Mouse (Mus musculus) monocyte, adult 5-6 weeks (primary cell): Measurements from ENCODE around the gene Traf3ip2. TPM values are rescaled to one million over a fixed set of nuclear protein-coding genes. Genes with fewer than 3 reads are reported as not detected.

ENCODE experiments used
- ATAC-seq: fragments of 153-309, 156-312 bp; replicated peaks from 2 replicates; pipeline ENCODE4 v1.8.0; 2017; ENCODE audit warnings: mild to moderate bottlenecking; ENCODE audit not compliant: low TSS enrichment, insufficient number of reproducible peaks, severe bottlenecking, poor library complexity, low FRiP score
- total RNA-seq: library from RNA; stranded (forward); fragments of 200-1000, 200-491, 200-594 nt; gene quantifications from 3 replicates; pipeline ENCODE4 v1.2.3, GENCODE M21; 2017

The Traf3ip2 gene
- total RNA-seq, 1 experiment from 2014 or later, result 12.2 TPM

- ATAC-seq, result no peak
These were observed 15.5 kb upstream of the Traf3ip2 start for GRCm38 (mm10) chr10:39597116-39597791.

- no peak for ATAC-seq
These were observed 14.9 kb upstream of the Traf3ip2 start for GRCm38 (mm10) chr10:39597792-39598183.

GRCm38 (mm10) chr10:39599601-39600000, 13.1 kb upstream of the Traf3ip2 start:
- no peak for ATAC-seq

- no peak for ATAC-seq
These were observed 12.6 kb upstream of the Traf3ip2 start for GRCm38 (mm10) chr10:39600115-39600514.

GRCm38 (mm10) chr10:39601068-39601467, 11.7 kb upstream of the Traf3ip2 start:
- no peak for ATAC-seq

- no peak for ATAC-seq
These were observed 6.3 kb upstream of the Traf3ip2 start for GRCm38 (mm10) chr10:39606434-39606833.

GRCm38 (mm10) chr10:39611234-39611633, 1.5 kb upstream of the Traf3ip2 start:
- ATAC-seq, result no peak

GRCm38 (mm10) chr10:39612131-39612530, 603 bp upstream of the Traf3ip2 start:
- ATAC-seq, result no peak

- ATAC-seq, result peak; percentile 74
These were observed 476 bp downstream of the Traf3ip2 start for GRCm38 (mm10) chr10:39612989-39613831.

- ATAC-seq, result no peak
These were observed 1.2 kb downstream of the Traf3ip2 start for GRCm38 (mm10) chr10:39613973-39614372.

GRCm38 (mm10) chr10:39614676-39615075, 1.9 kb downstream of the Traf3ip2 start:
- ATAC-seq, result no peak

GRCm38 (mm10) chr10:39615531-39616229, 2.9 kb downstream of the Traf3ip2 start:
- ATAC-seq, result no peak

- no peak for ATAC-seq
These were observed 3.5 kb downstream of the Traf3ip2 start for GRCm38 (mm10) chr10:39616230-39616590.

GRCm38 (mm10) chr10:39616626-39617025, 3.9 kb downstream of the Traf3ip2 start:
- no peak for ATAC-seq

GRCm38 (mm10) chr10:39618431-39618830, 5.7 kb downstream of the Traf3ip2 start:
- no peak for ATAC-seq

- ATAC-seq, result no peak
These were observed 7.9 kb downstream of the Traf3ip2 start for GRCm38 (mm10) chr10:39620626-39621025.

GRCm38 (mm10) chr10:39623806-39624205, 11.1 kb downstream of the Traf3ip2 start:
- ATAC-seq, result no peak

- no peak for ATAC-seq
These were observed 12.3 kb downstream of the Traf3ip2 start for GRCm38 (mm10) chr10:39624837-39625625.
